Mouse (Mus musculus) forebrain, embryonic 10.5 days (tissue): ENCODE measurements around the gene Pigs. TPM values are rescaled to one million over a fixed set of nuclear protein-coding genes. Genes with fewer than 3 reads are reported as not detected.

Experiments
- DNase-seq: peaks from one replicate; pipeline ENCODE4 v3.0.0-alpha.2; 2017; ENCODE audit warnings: low spot score; ENCODE audit errors: extremely low spot score
- H3K27ac ChIP-seq: fragments of 300-500 bp; sonication (generic); 2 replicates; pipeline ENCODE4 v1.5.1; 2016; ENCODE audit warnings: mild to moderate bottlenecking
- H3K27me3 ChIP-seq: fragments of 300-500 bp; sonication (generic); 2 replicates; pipeline ENCODE4 v1.6.1; 2016; ENCODE audit warnings: mild to moderate bottlenecking; ENCODE audit not compliant: poor library complexity, severe bottlenecking
- H3K36me3 ChIP-seq: fragments of 300-500 bp; sonication (generic); replicated peaks from 2 replicates; pipeline ENCODE4 v1.6.1; 2016; ENCODE audit warnings: mild to moderate bottlenecking, moderate library complexity
- H3K4me1 ChIP-seq: fragments of 300-500 bp; sonication (generic); 2 replicates; pipeline ENCODE4 v1.6.1; 2016
- H3K4me3 ChIP-seq: fragments of 300-500 bp; sonication (generic); 2 replicates; pipeline ENCODE4 v1.5.1; 2016; ENCODE audit warnings: mild to moderate bottlenecking, moderate library complexity
- H3K9me3 ChIP-seq: fragments of 300-500 bp; sonication (generic); 2 replicates; pipeline ENCODE4 v1.6.1; 2016; ENCODE audit warnings: mild to moderate bottlenecking, moderate library complexity
- WGBS: fragments of 180-500 bp; shearing (Covaris S2); methylation state at CpG from one replicate; pipeline ENCODE4 v1.1.7; 2016; 5-methylcytosine and 5-hydroxymethylcytosine counted together
- polyA plus RNA-seq: library from polyadenylated mRNA; unstranded; fragments of >200 nt; fragmentation: Nextera tagmentation; extraction: Ambion mirVana; gene quantifications from 2 replicates; pipeline ENCODE4 v1.2.1, GENCODE M21; 2016

The Pigs gene
- polyA plus RNA-seq: 76.3 and 77.5 TPM in 2 replicates

DNA sequence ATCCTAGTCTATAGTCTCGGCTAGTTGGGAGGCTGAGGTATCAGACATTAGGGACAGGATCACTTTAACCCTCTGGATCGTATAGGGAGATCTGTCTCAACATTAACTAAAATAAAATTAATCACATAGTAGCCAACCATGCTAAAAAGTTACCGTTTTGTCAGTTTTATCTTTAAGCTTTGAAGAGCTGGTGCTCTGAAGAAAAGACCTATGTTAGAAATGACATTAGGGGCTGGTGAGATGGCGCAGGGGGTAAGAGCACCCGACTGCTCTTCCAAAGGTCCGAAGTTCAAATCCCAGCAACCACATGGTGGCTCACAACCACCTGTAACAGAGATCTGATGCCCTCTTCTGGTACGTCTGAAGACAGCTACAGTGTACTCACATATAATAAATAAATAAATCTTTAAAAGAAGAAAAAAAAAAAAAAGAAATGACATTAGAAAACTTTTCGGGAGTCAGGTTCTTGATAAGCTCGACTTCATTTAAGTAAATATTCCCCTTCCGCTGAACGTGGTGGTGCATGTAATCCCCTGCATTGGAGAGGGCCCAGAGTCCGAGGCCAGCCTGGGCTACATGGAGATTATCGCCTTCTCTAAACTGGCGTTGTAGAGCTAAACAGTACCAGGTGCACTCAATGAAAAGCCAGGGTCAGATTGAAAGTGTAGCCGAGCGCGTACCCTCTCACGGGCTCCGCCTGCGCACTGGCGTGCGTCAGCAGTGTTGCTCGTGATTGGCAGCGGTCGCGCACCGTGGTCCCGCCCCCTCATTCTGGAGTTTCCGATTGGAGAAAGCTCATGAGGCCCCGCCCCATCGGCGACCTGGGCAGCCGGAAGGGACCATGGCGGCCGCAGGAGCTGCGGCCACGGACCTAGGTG, at the start of gene Pigs:
Pigs (plus strand) TSS at position 782 of the 878 bp plus-strand sequence.
- peaks cover 21% of the 10 kb centered on the region for H3K4me1 ChIP-seq
- peak within 1 kb of the TSS; percentile 88 for H3K27ac ChIP-seq
- DNase-seq: peak; percentile 96
- 15% methylated on average over 37 of the region's 37 CpGs for WGBS
- H3K4me3 ChIP-seq: peak within 1 kb of the TSS; percentile 81
- H3K36me3 ChIP-seq: peaks cover 55% of the 10 kb centered on the region
- no peaks in the 10 kb centered on the region for H3K27me3 ChIP-seq
- no peaks in the 10 kb centered on the region; the same call in 1 of the 2 replicates for H3K9me3 ChIP-seq

DNA sequence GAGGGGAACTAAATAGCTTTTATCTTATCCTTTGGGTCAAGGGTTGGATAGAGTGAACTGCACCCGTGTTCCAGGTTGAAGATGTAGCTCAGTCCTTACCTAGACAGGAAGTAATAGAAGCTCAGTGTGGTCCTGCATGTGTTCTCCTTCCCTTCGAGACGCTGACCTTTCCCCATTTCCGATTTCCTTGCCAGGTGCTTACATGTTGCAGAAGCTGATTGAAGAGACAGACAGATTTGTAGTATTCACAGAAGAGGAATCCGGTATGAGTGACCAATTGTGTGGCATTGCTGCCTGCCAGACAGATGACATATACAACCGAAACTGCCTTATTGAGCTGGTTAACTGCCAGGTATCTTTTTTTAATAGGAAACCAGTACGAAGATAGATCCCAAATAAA, 49.4 kb upstream of the Pigs start:
- no peaks in the 10 kb centered on the region for H3K27me3 ChIP-seq
- no peak overlapping the region for H3K27ac ChIP-seq
- DNase-seq: no peak
- H3K4me3 ChIP-seq: no peak overlapping the region
- H3K36me3 ChIP-seq: peaks cover 100% of the 10 kb centered on the region
- 96% methylated on average over 7 of the region's 7 CpGs for WGBS
- H3K9me3 ChIP-seq: no peaks in the 10 kb centered on the region
- no peaks in the 10 kb centered on the region for H3K4me1 ChIP-seq

DNA sequence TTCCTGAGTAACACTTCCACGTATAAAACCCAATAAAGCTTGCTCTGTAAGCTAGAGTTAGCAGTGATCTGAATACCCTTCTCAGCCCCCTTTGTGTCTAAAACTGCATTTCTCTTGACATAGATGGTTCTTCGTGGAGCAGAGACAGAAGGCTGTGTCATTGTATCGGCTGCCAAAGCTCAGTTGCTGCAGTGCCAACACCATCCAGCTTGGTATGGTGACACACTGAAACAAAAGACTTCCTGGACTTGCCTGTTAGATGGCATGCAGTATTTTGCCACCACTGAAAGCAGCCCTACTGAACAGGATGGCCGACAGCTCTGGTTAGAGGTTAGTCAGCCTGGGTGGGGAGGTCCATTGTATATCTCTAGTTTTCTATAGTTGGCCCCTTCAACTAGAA, 48.6 kb upstream of the Pigs start:
- no peak overlapping the region for H3K27ac ChIP-seq
- H3K9me3 ChIP-seq: no peaks in the 10 kb centered on the region
- H3K4me3 ChIP-seq: no peak overlapping the region
- H3K4me1 ChIP-seq: no peaks in the 10 kb centered on the region
- no peak for DNase-seq
- 90% methylated on average over 4 of the region's 4 CpGs for WGBS
- H3K27me3 ChIP-seq: no peaks in the 10 kb centered on the region
- peaks cover 100% of the 10 kb centered on the region for H3K36me3 ChIP-seq

DNA sequence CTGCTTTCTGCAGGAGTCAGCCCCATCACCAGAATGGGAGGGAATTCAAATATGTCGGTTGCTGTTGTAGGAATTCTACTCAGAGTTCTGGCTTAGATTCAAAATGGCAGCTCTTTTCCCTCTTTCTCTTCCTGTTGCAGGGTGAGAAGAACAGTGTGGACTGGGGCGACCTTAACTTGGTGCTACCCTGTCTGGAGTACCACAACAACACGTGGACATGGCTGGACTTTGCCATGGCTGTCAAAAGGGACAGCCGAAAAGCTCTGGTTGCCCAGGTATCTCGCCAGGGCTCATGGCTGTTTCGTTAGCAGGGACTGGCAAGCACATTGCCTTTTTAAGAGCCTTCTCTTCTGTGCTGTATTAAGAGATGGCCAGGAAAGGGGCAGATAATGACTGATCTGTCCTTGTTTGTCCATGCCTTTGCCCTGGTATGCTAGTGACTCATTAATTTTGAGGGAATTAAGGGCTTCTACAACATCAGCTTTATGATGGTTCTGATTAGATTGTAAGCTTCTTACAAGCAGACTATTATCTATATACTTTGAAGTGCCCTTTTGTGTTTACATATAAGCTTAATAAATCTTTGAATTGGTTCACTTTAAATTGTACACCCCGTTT, 39.0 kb upstream of the Pigs start:
- Histone ChIP-seq H3K27me3 (no peaks in the 10 kb centered on the region), H3K9me3 (no peaks in the 10 kb centered on the region), H3K27ac (no peak overlapping the region), H3K4me1 (no peaks in the 10 kb centered on the region), H3K36me3 (peaks cover 96% of the 10 kb centered on the region), H3K4me3 (no peak overlapping the region)
- DNase-seq: no peak
- 93% methylated on average over 7 of the region's 7 CpGs for WGBS

DNA sequence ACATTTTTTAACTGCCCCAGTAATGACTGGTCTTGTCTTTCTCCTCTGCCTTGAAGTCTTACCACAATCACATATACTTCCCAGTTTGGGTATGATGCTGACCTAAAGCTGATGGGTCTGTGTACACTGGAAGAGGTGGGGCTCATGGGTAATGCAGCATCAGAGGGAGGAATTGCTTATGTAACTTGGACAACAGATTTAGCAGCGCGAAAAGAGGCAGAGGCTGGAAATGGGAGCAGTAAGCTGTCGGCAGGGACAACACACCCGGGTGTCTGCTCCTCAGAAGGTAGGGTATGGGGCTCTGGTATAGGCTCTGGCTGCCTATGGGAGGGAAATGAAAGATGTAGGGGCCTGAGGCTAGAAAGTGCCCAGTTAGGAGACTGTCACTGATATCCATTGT, 37.6 kb upstream of the Pigs start, which contains the start of gene BC030499:
BC030499 (plus strand) TSS at position 188 of the 400 bp plus-strand sequence.
- Histone ChIP-seq H3K4me3 (no peak within 1 kb of the TSS), H3K36me3 (peaks cover 86% of the 10 kb centered on the region), H3K27ac (no peak within 1 kb of the TSS), H3K27me3 (no peaks in the 10 kb centered on the region), H3K9me3 (no peaks in the 10 kb centered on the region), H3K4me1 (no peaks in the 10 kb centered on the region)
- WGBS: 93% methylated on average over 4 of the region's 4 CpGs
- no peak for DNase-seq

DNA sequence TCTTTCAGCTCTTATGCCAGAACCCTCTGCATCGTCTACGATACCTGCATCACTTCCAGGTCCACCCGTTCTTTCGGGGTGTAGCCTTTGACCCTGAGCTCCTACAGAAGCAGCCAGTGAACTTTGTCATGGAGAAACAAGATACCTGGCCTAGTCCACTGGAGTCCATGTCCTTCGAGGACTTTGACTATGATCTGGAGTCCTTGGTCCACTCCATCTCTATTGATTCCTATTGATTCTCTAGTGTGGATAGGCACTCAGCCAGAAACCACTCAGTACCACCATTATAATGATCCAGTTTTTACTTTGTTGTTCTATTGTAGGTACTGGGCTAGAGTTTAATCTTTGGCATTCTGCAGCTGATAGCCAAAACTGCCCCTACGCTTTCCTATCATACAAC, 33.6 kb upstream of the Pigs start:
- no peak overlapping the region for H3K4me3 ChIP-seq
- no peak for DNase-seq
- peaks cover 48% of the 10 kb centered on the region for H3K36me3 ChIP-seq
- no peaks in the 10 kb centered on the region for H3K4me1 ChIP-seq
- no peaks in the 10 kb centered on the region for H3K27me3 ChIP-seq
- 93% methylated on average over 6 of the region's 6 CpGs for WGBS
- no peaks in the 10 kb centered on the region for H3K9me3 ChIP-seq
- no peak overlapping the region for H3K27ac ChIP-seq

DNA sequence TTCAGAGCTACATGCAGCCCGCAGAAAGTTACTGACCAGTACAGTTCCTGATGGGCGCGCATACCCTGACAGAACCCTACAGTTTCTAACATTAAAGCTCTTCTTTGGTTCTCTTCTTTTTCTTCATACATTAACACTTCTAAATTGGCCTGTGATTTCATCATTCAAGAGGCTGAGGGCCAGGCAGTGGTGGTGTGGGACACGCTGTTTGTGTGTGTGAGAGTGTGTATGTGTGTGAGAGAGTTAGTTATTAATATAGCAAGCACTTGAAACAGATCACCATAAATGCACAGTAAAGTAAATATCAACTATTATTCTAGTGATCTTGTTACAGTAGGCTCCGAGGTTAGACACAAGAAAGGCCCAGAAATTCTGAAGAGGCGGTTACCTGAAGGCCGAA, 27.3 kb upstream of the Pigs start:
- no peak for DNase-seq
- Histone ChIP-seq H3K4me1 (peaks cover 27% of the 10 kb centered on the region), H3K27me3 (no peaks in the 10 kb centered on the region), H3K4me3 (peak overlapping the region; percentile 75), H3K27ac (peak overlapping the region; percentile 96), H3K9me3 (no peaks in the 10 kb centered on the region), H3K36me3 (peaks cover 29% of the 10 kb centered on the region)
- 72% methylated on average over 7 of the region's 7 CpGs for WGBS

DNA sequence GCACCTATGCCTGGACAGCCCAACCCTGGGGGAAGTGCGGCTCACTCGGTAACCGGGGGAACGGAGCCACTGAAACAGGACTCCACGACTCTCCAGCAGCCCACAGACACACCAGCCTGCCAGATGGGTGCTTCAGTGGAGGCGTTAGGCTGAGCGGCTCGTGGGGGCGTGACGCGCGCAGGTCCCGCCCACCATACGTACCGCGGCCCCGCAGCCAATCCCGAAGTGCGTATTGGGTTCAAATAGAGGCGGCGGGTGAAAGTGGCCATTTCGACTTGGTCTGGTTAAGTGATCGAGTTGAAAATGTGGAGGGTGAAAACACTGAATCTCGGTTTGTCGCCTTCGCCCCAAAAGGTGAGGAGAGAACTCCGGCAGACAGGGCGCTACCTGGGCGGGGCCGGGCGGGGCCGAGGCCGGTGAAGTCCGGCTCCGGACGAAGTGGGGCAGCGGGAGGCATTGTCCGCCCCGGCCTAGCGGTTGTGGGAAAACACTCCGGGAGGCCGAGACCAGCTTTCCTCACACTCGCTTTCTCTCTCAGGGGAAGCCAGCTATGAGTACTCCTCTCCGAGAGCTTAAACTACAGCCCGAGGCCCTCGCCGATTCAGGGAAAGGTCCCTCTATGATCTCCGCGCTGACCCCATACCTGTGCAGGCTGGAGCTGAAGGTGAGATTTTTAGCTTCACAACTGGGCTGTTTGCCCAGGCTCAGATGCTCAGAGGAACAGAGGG, 26.7 kb upstream of the Pigs start, which contains the start of gene Spag5:
Spag5 (plus strand) TSS at position 173 of the 728 bp plus-strand sequence.
- H3K4me1 ChIP-seq: peaks cover 32% of the 10 kb centered on the region
- peak within 1 kb of the TSS; percentile 96 for H3K27ac ChIP-seq
- H3K4me3 ChIP-seq: peak within 1 kb of the TSS; percentile 75
- H3K9me3 ChIP-seq: no peaks in the 10 kb centered on the region
- under 1% methylated on average over 49 of the region's 49 CpGs for WGBS
- DNase-seq: peak; percentile 91
- peaks cover 35% of the 10 kb centered on the region for H3K36me3 ChIP-seq
- no peaks in the 10 kb centered on the region for H3K27me3 ChIP-seq

DNA sequence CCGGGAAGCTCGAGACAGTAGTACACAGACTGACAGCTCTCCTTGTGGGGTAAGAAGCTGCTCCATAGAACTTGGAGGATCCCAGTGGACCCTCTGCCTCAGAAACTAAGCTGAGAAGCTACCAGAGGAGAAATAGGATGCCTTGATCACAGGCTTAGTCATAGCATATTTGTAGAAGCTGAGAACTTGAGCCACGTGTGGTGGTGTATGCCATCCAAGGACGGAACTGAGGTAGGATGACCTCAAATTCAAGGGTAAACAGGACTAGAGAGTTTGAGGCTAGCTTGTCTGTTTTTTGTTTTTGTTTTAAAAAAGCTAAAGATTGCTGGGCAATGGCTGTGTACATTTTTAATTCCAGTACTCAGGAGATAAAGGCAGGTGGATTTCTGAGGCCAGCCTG, 22.9 kb upstream of the Pigs start:
- peak overlapping the region; percentile 5; the same call in 1 of the 2 replicates for H3K4me3 ChIP-seq
- H3K27me3 ChIP-seq: no peaks in the 10 kb centered on the region
- H3K9me3 ChIP-seq: no peaks in the 10 kb centered on the region
- no peak overlapping the region for H3K27ac ChIP-seq
- peaks cover 73% of the 10 kb centered on the region for H3K36me3 ChIP-seq
- DNase-seq: no peak
- H3K4me1 ChIP-seq: peaks cover 36% of the 10 kb centered on the region
- 94% methylated on average over 4 of the region's 4 CpGs for WGBS

DNA sequence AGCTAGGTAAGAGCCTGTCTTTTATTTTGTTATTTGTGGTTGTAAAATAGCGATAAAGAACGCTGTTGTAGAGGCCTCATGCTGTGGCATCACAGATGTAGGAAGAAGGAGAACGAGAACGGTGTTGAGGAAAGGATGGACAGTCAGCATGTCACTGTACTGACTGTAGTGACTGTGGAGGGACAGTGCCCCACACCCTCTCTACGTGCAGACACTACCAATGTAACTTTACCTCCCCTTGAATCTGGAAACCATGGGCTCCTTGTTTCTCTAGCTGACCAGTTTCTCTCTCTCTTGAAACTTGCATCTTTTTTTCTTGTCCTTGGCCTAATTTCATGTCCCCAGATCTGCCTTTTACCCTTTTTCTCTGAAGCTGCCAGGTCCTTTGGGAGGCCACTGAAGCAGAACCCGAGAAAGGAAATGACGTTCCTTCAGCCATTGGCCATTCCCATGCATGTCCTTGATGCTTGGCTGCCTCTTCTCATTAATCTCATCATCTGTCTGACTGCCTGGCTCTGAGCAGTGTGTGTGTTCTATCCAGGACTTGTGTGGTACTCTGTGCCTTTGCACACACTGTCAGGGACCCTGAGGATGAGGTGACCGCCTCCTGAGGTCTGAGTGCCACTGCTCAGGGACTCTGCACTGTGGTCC, 17.2 kb upstream of the Pigs start:
- WGBS: 92% methylated on average over 8 of the region's 8 CpGs
- H3K36me3 ChIP-seq: peaks cover 98% of the 10 kb centered on the region
- H3K4me3 ChIP-seq: no peak overlapping the region
- no peak for DNase-seq
- H3K9me3 ChIP-seq: no peaks in the 10 kb centered on the region
- no peak overlapping the region for H3K27ac ChIP-seq
- H3K27me3 ChIP-seq: no peaks in the 10 kb centered on the region
- H3K4me1 ChIP-seq: peaks cover 8% of the 10 kb centered on the region

DNA sequence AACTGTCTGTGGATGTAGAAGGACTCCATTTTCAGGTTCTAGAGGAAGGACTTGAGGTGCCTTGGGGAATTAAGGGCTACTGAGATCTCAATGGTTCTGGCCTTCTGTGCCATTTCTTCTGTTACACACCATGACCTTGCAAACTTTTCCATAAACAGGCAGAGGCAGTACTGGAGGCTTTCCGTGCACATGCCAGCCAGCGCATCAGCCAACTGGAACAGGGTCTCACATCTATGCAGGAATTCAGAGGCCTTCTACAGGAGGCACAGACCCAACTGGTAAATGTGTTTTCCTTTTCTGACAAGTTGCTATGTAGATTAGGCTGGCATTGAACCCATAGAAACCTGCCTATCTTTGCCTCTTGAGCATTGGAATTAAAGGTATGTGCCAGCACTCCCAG, 14.6 kb upstream of the Pigs start:
- no peak for DNase-seq
- Histone ChIP-seq H3K27ac (no peak overlapping the region), H3K27me3 (no peaks in the 10 kb centered on the region), H3K4me1 (no peaks in the 10 kb centered on the region), H3K4me3 (no peak overlapping the region), H3K36me3 (peaks cover 98% of the 10 kb centered on the region), H3K9me3 (no peaks in the 10 kb centered on the region)
- WGBS: 96% methylated on average over 2 of the region's 2 CpGs

DNA sequence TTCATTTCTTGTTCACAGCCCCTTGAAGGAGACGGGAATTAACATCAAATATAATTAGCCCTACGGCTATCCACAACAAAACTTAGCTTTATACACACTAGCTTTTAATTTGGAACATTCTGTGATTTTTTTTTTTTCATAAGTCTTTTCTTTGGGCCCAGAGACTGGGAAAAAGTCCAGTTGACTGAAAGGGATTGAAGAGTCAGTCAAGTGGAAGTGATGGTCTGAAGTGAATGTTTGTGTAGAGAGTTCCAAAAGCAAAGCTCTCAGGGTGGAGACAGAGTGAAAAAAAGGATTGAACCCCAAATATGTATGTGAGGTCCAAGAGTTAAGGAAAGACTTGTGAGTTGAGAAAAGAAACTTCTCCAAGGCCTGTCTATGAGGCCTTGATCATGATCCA, 9.8 kb upstream of the Pigs start:
- Histone ChIP-seq H3K27ac (no peak overlapping the region), H3K36me3 (peaks cover 98% of the 10 kb centered on the region), H3K4me1 (peaks cover 16% of the 10 kb centered on the region), H3K4me3 (no peak overlapping the region), H3K9me3 (no peaks in the 10 kb centered on the region), H3K27me3 (no peaks in the 10 kb centered on the region)
- 90% methylated on average over 2 of the region's 2 CpGs for WGBS
- DNase-seq: no peak
